Mouse (Mus musculus) left cerebral cortex, adult 11 months (tissue): ENCODE measurements around the gene Slc6a17.

ENCODE experiments used
- DNase-seq: peaks from one replicate; pipeline ENCODE4 v3.0.0; 2022; ENCODE audit warnings: low spot score

Gene Slc6a17

DNA sequence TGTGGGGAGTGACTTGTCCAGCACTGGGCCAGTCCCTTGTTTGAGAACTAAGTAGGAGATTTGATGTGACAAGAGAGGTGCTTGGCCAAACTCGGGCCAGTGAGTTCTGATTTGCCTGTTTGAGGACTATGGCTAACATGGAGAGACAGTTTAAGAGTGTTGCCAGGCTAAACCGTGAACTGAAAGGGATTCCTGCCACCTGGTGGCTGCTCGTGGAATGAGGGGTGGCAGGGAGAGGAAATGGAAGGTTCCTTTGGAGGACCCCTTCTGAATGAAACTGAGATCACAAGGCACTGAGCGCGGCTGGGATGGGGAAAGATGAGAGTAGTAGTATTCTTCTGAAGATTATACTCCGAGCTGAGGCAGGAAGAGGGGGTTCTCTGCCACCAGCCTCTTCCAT, 51.2 kb downstream of the Slc6a17 start:
- DNase-seq, result no peak

DNA sequence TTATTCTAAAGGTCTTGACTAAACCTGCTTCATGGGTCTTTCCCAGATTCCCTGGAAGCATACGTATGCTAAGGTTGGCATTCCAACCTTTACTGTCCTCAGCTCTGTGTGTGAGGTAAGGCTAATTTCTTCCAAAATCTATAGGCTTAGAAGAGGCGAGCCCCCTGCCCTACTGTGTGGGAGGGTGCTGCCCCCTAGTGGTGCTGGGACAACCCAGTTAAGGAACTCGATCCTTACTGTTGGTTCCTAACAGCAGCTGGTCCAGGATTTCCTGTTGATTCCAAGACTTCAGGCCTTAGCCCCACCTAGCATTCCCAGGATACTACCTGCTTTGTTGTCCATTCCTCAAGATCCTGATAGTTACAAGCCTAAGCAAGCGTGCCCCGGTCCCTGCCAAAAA, 55.7 kb downstream of the Slc6a17 start:
- no peak for DNase-seq

DNA sequence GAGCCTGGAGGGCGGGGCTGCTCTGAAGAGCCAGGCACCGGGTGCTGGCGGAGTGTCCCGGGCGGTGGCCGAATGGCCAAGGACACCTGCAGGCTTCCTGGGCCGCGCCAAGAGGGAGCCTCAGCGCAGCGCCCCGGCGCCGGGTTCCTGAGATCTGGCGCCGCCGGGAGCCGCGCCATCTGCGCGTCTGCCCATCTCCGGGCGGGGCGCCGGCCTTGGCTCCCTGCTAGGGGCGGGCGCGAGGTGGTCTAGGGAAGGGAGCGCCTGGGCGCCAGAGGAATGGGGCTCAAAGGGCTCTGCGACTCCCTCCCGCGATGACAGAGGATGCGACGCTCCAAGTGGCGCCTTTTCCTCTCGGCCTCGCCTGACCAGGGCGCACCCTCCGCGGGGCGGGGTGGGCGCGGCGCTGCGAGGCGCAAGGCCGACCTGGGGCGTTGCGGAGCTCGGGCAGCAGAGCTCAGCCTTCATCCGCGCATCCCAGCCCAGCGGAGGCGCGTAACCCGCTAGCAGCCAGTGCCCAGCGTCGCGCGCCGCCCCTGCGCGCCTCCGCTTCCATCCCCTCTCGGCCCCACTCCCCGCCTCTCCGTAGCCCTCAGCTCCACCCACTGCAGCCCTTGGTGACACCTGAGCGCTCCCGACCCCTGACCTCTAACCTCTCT, 57.9 kb downstream of the Slc6a17 start:
- no peak for DNase-seq

DNA sequence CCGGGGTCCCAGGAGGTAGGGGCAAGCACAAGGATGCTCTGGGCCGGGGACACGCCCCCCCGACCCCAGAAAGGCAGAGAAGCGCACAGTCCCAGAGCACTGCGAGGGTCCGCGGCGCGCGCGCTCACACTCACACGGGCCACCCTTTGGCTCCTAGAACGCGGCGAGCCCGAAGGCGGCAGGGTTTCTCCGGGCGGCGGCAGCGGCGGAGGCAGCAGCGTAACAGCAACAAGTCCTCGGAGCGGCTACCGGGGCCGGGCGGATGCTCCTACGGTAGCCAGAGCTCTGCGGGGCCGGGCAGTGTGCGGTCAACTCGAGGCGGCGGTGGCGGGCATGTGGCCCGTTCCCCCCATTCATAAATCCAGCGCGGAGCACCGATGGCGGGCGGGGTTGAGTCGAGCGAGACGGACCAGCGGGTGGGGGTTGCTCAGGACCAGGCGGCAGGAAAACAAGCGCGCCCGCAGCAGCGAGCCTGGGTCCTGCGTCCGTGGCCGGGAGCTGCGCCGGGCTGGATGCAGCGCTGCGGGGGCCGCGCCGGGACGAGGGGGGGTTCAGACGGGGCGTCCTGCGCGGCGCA, 58.5 kb downstream of the Slc6a17 start, which contains the start of gene Kcnc4:
Gene Kcnc4, minus strand, starts transcription at position 357 of the 577 bp plus-strand sequence.
- DNase-seq, result no peak

DNA sequence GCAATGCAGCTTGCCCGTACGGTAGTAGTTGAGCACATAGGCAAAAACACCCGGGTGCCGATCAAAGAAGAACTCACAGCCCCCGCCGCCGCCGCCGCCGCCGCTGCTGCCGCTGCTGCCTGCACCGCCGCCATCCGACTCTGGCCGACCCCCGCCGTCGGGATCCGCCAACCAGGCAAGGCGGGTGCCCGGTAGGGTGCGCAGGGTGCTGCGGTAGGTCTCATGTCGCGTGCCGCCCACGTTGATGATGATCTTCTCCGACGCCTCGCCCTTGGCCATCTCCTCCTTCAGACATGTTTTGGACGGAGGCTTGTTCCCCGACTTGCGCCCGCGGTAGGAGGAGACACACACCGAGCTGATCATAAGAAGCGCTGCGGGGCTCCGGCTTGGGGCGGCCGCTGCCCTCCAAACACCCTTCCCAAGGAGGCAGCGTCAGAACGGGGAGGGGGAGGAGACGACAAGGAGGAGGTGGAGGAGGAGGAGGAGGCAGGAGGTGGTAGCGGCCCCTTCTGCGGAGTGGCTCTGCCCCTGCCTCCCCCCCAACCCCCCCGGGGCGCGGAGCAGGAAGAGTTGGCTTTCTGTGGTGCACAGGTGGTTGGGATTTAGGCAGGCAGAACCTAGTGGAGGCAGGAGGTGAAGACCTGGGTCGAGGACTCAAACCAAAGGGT, 59.2 kb downstream of the Slc6a17 start:
- no peak for DNase-seq

DNA sequence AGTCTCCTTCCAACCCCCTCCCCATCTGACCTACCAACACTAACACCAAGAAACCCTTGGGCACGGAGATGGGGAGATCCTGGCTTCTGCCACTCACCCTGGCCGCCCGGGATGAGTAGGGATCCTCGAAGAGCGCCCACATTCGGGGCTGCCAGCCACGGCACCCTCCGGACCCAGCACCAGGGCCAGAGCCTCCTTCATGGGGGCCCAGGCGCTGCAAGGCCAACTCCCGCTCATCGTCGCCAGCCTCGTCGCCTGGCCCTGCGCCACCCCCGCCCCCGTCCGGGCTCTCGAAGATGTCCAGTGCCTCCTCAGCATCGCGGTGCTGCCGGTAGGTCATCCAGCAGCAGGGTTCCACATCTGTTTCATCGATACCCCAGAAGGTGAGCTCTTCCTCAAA, 59.7 kb downstream of the Slc6a17 start:
- no peak for DNase-seq

DNA sequence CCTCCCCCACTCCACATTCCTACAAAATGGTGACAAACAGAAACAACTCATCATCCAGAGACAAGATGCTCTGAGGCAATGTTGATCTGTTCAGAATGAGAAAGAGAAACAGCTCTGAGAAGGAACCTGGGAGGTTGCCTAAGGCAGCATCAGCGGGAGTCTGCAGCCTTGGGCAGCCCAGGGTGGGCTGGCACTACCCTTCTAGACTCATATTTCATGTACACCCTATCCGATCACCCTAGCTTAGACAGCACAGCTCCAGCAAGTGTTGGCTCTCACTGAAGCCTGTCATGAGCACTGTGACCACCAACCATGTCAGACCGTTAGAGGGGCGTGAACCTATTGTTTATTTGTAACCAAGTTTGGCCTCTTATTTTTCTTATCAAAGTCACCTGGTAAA, 63.5 kb downstream of the Slc6a17 start:
- no peak for DNase-seq

DNA sequence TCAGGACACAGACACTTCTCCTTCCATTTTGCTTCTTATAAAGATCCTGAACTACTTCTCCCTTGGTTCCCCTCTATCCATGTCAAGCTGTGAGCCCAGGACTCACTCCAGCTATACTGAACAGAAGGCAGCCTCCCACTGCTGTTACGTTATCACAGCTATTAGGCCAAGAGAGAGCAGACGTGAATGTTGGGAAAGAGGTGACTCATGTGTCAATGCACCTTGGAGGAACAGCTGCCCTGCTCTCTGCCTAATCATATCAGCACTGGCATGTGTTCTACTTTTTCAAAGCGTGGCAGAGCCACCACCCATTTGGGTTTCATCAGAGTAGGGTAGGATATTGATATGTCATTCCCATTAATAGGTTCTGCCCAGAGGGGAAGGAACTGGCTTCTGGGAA, 71.0 kb downstream of the Slc6a17 start:
- DNase-seq, result no peak

DNA sequence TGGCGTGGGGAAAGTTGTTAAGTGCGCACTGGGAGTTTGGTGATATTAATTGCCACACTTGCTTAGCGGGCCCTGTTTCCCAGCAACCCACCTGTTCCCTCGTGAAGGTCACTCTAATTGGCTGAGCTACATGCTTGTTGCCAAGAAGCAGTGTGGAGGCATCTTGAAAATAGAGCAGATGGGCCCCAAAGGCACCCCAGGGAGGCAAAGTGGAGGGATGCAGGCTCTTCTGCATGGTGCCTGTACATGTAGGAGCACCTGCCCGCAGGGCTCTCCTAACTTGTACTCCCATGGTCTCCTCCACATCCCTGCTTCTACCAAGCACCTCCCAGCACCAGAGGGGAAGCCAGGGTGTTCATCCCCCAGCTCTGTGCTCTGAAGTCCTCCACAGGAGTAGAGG, 74.0 kb downstream of the Slc6a17 start:
- no peak for DNase-seq

DNA sequence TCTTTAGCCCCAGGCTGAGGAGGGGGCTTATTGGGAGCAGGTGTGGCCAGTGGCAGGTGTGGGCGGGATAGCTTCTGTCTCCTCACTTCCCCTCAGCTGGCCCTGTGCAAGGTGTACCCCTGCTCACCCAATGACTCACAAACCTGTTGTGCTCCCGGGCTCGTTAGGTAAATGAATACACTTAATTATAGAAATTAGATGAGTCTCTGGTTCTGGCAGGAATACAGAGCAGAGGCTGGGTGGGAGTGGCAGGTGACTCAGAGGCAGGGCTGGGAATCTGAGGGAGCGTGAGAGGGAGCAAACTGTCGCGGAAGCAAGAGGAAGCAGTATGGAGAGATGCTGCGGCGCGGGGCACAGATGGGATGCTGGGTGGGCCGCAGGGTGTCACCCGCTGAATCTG, 75.6 kb downstream of the Slc6a17 start:
- DNase-seq, result peak; percentile 66

DNA sequence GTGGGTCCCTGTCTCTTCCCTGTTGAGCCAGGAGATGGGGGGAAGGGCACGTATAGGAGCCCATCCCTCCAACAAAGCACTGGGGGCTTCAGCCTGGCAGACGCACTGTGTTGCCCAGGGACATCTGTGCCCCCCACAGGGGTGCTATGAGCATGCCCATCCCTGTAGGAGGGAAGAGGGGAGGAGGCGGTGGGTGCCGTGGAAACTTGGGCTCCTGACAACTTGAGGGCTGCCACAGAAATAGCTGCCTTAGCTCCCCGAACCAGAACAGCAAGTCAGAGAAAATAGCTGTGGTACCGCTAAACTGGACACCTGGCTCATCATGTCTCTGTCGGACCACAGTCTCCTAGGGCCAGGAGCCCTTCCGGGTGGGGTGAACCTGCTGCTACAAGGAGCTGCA, 76.5 kb downstream of the Slc6a17 start:
- DNase-seq, result no peak

DNA sequence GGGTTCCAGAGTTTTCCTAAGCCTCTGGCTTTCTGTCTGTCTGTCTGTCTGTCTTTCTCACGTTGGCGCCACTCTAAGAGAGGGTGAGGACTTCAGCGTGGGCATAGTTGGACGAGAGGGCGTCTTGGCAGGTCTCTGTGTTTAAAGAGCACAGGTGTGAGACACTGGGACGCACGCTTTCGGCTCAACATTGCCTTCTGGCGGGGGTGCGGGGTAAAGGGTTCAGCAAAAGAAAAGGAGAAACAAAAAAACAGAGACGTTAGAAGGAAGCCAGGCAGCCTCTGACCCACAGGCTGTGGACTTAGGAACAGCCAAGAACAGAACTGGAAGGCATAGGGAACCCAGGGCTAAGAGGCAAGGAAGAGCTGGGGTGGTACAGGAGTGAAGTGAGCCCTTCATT, 78.5 kb downstream of the Slc6a17 start:
- DNase-seq, result no peak

DNA sequence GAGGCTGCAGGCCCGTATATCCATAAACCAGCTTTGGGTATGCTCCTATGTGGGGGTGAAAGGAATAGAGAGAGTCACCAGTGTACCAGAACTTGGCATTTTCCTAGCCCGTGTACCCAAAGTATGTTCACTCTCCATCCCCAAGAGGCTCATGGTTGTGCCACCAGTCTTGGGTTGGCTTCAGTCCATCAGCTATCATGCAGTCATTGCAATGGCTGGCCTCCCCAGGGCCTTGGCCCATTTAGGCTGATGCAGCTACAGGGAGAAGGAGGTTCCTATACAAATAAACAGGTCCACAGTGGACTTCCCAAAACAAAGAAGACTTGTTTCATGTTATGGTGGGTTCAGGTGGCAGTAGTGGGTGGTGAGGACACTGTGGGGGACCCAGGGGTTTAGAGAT, 80.2 kb downstream of the Slc6a17 start:
- DNase-seq, result no peak

DNA sequence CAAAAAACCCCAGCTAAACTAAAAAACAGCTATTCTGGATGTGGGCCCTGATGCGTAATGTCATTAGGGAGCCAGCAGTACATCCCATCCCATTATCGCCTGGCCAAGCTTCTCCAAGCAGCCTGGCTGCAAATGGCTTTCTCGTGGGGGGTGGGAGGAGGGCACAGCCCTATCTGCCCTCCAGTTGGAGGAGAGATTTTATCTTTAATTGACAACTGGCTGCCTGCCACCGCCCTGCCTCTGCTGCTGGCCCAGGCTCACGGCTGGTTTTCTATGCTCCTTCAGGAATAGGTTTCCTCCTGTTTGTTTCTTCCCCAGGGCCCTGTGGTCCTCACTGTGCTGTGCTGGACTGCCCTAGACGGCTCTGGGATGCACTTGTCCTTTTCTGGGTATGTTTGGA, 81.4 kb downstream of the Slc6a17 start:
- no peak for DNase-seq

DNA sequence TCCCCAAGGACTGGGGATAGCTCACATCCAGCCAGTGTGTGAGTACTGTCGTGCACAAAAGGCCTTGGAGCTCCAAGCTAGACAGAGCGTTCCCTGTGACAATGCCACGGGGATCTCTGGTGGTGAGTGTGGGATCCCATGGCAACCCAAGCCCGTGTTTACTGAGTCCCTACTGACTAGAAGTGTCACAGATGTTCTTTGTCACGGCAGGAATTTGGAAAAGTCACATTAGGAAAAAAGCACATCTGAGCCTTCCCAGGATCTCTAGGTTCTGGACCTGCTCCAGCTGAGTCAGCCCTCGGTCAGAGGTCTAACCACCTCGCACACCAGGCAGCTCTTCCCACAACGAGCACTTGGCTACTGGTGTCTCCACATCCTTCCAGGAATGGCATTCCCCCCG, 84.2 kb downstream of the Slc6a17 start:
- no peak for DNase-seq

DNA sequence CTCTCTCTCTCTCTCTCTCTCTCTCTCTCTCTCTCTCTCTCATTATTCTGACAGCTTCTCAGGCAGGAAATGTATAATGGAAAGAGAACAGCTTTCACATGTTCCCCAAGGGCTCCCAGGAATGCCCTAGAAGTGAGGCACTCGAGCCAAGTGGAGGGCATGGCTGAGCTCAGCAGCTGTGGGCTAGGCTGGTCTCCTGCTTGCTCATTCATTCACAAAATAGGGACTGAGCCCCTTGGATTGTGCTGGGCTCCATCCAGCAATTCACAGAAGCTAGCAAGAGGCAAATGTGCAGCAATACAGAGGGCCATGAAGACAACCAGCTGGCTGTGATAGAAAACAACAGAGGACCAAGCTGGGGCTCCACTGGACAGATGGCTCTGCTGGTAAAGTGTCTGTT, 86.5 kb downstream of the Slc6a17 start:
- no peak for DNase-seq

DNA sequence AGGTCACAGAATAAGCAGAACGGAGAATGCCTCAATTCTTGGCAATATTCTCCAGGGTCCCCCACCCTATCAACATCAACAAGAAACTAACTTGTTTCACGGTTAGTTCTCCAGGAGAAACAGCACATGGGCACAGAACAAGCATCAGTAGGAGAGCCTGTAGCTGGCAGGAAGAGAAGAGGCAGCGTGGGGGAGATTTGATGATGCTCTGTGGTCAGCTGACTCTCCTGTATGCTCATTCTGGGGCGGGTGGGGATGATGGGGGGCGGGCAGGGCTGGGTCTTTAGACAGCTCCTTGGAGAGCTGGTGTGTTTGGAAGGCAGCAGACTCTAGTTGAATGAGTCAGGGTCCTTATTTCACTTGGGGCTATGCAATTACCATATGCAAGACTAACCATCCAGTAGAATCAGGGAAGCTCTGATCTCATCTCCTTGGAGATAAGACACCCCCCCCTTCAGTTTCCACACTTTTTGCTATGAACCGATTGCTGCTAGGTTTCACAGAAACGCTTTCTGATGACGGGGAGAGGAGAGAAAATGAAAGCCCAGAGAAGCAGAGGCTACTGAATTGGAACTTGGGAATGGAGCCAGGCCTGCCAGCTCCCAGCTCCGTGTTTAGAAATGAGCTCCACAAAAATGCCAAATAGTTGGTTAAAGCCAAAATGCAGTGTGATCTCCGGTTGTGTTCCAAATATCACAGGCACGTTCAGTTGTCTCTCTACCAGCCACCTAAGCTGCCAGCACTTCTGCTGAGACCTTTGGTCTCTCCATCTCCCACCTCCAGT, 93.4 kb downstream of the Slc6a17 start:
- no peak for DNase-seq

DNA sequence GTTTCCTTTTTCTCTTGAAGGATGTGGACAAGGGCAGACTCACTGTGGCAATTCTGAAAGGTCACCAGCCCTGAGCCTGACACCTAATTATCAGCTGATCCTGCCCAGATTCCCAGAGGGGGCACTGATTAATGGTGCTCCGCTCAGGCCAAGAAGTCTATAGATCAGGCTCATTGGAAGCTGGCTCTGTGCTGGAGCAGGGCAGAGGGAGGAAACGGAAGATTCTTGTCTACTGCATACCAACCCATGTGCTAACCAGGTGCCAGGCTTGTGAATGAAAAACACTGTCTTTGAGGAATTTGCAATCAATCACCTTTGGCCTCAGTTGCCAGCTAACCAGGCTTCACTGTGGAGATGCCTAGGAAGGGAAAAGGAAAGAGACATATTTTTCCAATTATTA, 97.7 kb downstream of the Slc6a17 start:
- no peak for DNase-seq
